Mouse (Mus musculus) gastrocnemius, postnatal 10 days (tissue): ENCODE results near the gene C030005K15Rik. TPM values are rescaled to one million over a fixed set of nuclear protein-coding genes. Genes with fewer than 3 reads are reported as not detected.
"Not testable (repeated sequence)": the region's sequence is repeated elsewhere in the genome, so short reads cannot be mapped to it uniquely, and the experiment has no call there.

Experiments
- DNase-seq: peaks from one replicate; pipeline ENCODE4 v3.0.0; 2021; ENCODE audit warnings: mixed read lengths
- long read RNA-seq, 2 experiments: library from polyadenylated mRNA; stranded (forward); transcript quantifications; one replicate each; pipeline ENCODE4 v2.0.0; 2021
- total RNA-seq, 2 experiments: library from RNA; stranded (reverse); gene quantifications; 2 replicates each; pipeline ENCODE4 v1.2.3; 2021

The C030005K15Rik gene
- total RNA-seq: not detected
- long read RNA-seq, experiment 1: 0 reads
- long read RNA-seq, experiment 2: 0 reads

GRCm38 (mm10) chr10:97726655-97727054, at the start of gene C030005K15Rik:
Gene C030005K15Rik, minus strand, starts transcription at chr10:97726755.
- not testable (repeated sequence) for DNase-seq

GRCm38 (mm10) chr10:97768171-97768749, 41.7 kb upstream of the C030005K15Rik start:
- no peak for DNase-seq

GRCm38 (mm10) chr10:97753821-97754220, 27.3 kb upstream of the C030005K15Rik start:
- DNase-seq: no peak

- DNase-seq: no peak
Observed at GRCm38 (mm10) chr10:97747231-97747630, 20.7 kb upstream of the C030005K15Rik start.

- DNase-seq: no peak
Observed at GRCm38 (mm10) chr10:97725929-97726328, 626 bp downstream of the C030005K15Rik start.

- DNase-seq: no peak
Observed at GRCm38 (mm10) chr10:97722709-97723108, 3.8 kb downstream of the C030005K15Rik start.

GRCm38 (mm10) chr10:97720625-97721024, 5.9 kb downstream of the C030005K15Rik start:
- no peak for DNase-seq

- DNase-seq: no peak
Observed at GRCm38 (mm10) chr10:97718021-97718420, 8.5 kb downstream of the C030005K15Rik start.

GRCm38 (mm10) chr10:97717233-97717632, 9.3 kb downstream of the C030005K15Rik start:
- no peak for DNase-seq

- no peak for DNase-seq
Observed at GRCm38 (mm10) chr10:97715289-97715906, 11.2 kb downstream of the C030005K15Rik start.

GRCm38 (mm10) chr10:97714584-97714983, 12.0 kb downstream of the C030005K15Rik start:
- DNase-seq: no peak

GRCm38 (mm10) chr10:97712687-97713086, 13.9 kb downstream of the C030005K15Rik start:
- DNase-seq: peak; percentile 22

GRCm38 (mm10) chr10:97704562-97704961, 22.0 kb downstream of the C030005K15Rik start:
- peak; percentile 35 for DNase-seq

- no peak for DNase-seq
Observed at GRCm38 (mm10) chr10:97702321-97702720, 24.2 kb downstream of the C030005K15Rik start.

- DNase-seq: no peak
Observed at GRCm38 (mm10) chr10:97693398-97694135, 33.0 kb downstream of the C030005K15Rik start.

- DNase-seq: no peak
Observed at GRCm38 (mm10) chr10:97692913-97693312, 33.6 kb downstream of the C030005K15Rik start, which contains the start of gene Ccer1. Gene Ccer1, plus strand, starts transcription at chr10:97693059.

GRCm38 (mm10) chr10:97689425-97689824, 37.1 kb downstream of the C030005K15Rik start:
- DNase-seq: no peak

GRCm38 (mm10) chr10:97687198-97687597, 39.4 kb downstream of the C030005K15Rik start:
- no peak for DNase-seq

GRCm38 (mm10) chr10:97682981-97683380, 43.6 kb downstream of the C030005K15Rik start:
- no peak for DNase-seq
